8 mouse cellular contexts compared by ENCODE assay signal in the genomic region with DNA sequence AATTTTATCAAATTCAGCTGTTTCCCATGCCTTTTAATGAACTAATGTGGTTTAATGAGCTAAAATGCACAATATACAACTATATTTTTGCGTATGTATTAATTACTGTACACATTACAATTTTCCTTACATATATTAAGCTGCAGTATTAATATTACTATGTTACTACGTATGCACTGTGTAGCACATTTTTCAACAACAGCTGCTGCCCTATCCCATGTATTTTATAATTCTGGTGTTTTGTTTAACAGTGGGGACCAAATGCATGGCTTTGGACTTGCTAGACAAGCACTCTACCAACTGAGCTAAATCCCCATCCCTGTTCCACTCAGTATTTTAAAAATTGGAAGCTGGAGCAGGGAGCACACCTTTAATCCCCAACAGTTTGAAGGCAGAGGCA. TPM values are rescaled to one million over a fixed set of nuclear protein-coding genes. Genes with fewer than 3 reads are reported as not detected.
DNase-seq lines count a peak whose midpoint lies in the region; ATAC-seq and TF ChIP-seq lines count a peak whose summit lies in the region.

No protein-coding gene starts in this region.

- TF ChIP-seq EP300 in heart, postnatal 0 days (IDR thresholded peaks at IDR 0.05; ENCODE audit: low read depth): no peak

- H3K9me3 ChIP-seq in heart, postnatal 0 days (replicated peaks; ENCODE audit: control insufficient read depth, low read length): no peaks in the 10 kb centered on the region
- no peaks in the 10 kb centered on the region for H3K9me3 ChIP-seq in hindbrain, embryonic 14.5 days (ENCODE audit: control insufficient read depth, low read length)
- H3K9me3 ChIP-seq in midbrain, embryonic 13.5 days: no peaks in the 10 kb centered on the region

- no peak for TF ChIP-seq CTCF in heart, postnatal 0 days (IDR thresholded peaks at IDR 0.05; ENCODE audit: low read depth)
- no peak for TF ChIP-seq CTCF in brain, embryonic 14.5 days (IDR thresholded peaks at IDR 0.05; ENCODE audit: borderline replicate concordance, extremely low read depth, insufficient read depth, insufficient read length)

- TF ChIP-seq POLR2A in brain, embryonic 14.5 days (IDR thresholded peaks at IDR 0.05; ENCODE audit: borderline replicate concordance, extremely low read depth, insufficient read depth, insufficient read length, poor library complexity, severe bottlenecking): no peak

- peak overlapping the region; percentile 80 for H3K9ac ChIP-seq in heart, postnatal 0 days (replicated peaks; ENCODE audit: low read depth, low read length)
- H3K9ac ChIP-seq in hindbrain, embryonic 14.5 days: peak overlapping the region; percentile 71
- H3K9ac ChIP-seq in midbrain, embryonic 13.5 days (replicated peaks): peak overlapping the region; percentile 85; the same call in 1 of the 2 replicates

- H3K36me3 ChIP-seq in heart, postnatal 0 days (replicated peaks; ENCODE audit: control insufficient read depth, insufficient read depth, low read length): no peaks in the 10 kb centered on the region
- H3K36me3 ChIP-seq in hindbrain, embryonic 14.5 days (replicated peaks; ENCODE audit: control insufficient read depth, insufficient read depth): no peaks in the 10 kb centered on the region
- no peaks in the 10 kb centered on the region for H3K36me3 ChIP-seq in midbrain, embryonic 13.5 days

- H3K27me3 ChIP-seq in heart, postnatal 0 days (ENCODE audit: control insufficient read depth, insufficient read depth, low read length): no peaks in the 10 kb centered on the region
- no peaks in the 10 kb centered on the region for H3K27me3 ChIP-seq in hindbrain, embryonic 14.5 days (ENCODE audit: control insufficient read depth, insufficient read depth, low read length)
- H3K27me3 ChIP-seq in midbrain, embryonic 13.5 days: no peaks in the 10 kb centered on the region

- no peak for DNase-seq in heart, postnatal 0 days (ENCODE audit: low spot score)
- DNase-seq in heart, postnatal 14 days: no peak
- DNase-seq in brain, embryonic 14.5 days (ENCODE audit: low read depth): peak; percentile 5
- no peak for DNase-seq in hindbrain, embryonic 14.5 days (ENCODE audit: low spot score)
- DNase-seq in ovary, adult 18-20 months (ENCODE audit: low spot score): no peak
- no peak for DNase-seq in embryo, embryonic 9.5 days (ENCODE audit: extremely low spot score)
- no peak for DNase-seq in left cerebral cortex, adult 18-20 months (ENCODE audit: low spot score in 2 of 2)

- ATAC-seq in heart, postnatal 0 days (ENCODE audit: insufficient read depth, low read depth): no peak
- ATAC-seq in hindbrain, embryonic 14.5 days (ENCODE audit: low FRiP score): peak; percentile 44; the same call in 1 of the 2 replicates
- ATAC-seq in midbrain, embryonic 13.5 days: peak; percentile 41

- H3K4me3 ChIP-seq in heart, postnatal 0 days (ENCODE audit: low read depth, low read length): peak overlapping the region; percentile 73
- peak overlapping the region; percentile 81 for H3K4me3 ChIP-seq in hindbrain, embryonic 14.5 days (replicated peaks; ENCODE audit: low read length)
- H3K4me3 ChIP-seq in midbrain, embryonic 13.5 days (replicated peaks): peak overlapping the region; percentile 91

- no peak overlapping the region for H3K27ac ChIP-seq in heart, postnatal 0 days (ENCODE audit: low read depth)
- peak overlapping the region; percentile 79; the same call in 1 of the 2 replicates for H3K27ac ChIP-seq in hindbrain, embryonic 14.5 days
- H3K27ac ChIP-seq in midbrain, embryonic 13.5 days: peak overlapping the region; percentile 88

- intact Hi-C loops in heart, postnatal 14 days (cut with DNase I): loop anchor here (5.0 kb wide), 1 partner anchor 88 kb away; a partner anchor contains a TSS

- peak overlapping the region; percentile 92 for H3K4me2 ChIP-seq in heart, postnatal 0 days (ENCODE audit: low read depth, low read length)
- H3K4me2 ChIP-seq in hindbrain, embryonic 14.5 days (replicated peaks): peak overlapping the region; percentile 57
- H3K4me2 ChIP-seq in midbrain, embryonic 13.5 days (replicated peaks): peak overlapping the region; percentile 59

- no peaks in the 10 kb centered on the region for H3K4me1 ChIP-seq in heart, postnatal 0 days (ENCODE audit: control insufficient read depth, insufficient read depth)
- peaks cover 7% of the 10 kb centered on the region for H3K4me1 ChIP-seq in hindbrain, embryonic 14.5 days (replicated peaks; ENCODE audit: control insufficient read depth, insufficient read depth, low read length)
- H3K4me1 ChIP-seq in midbrain, embryonic 13.5 days (replicated peaks): peaks cover 18% of the 10 kb centered on the region

- WGBS in heart, postnatal 0 days: 46% methylated on average over 2 of the region's 2 CpGs
- WGBS in hindbrain, embryonic 14.5 days: 35% methylated on average over 2 of the region's 2 CpGs
- 42% methylated on average over 2 of the region's 2 CpGs for WGBS in midbrain, embryonic 13.5 days

RNA-seq across cellular contexts. Expression of a gene that starts 3.6 kb away (rescaled TPM):
- total RNA-seq in heart, postnatal 0 days (2014; rRNA removed; ENCODE audit: low replicate concordance): 22.2 and 23.7 TPM in 2 replicates
- polyA plus RNA-seq in heart, postnatal 0 days (2015; fragmentation: Nextera tagmentation; extraction: Ambion mirVana): 23.4 and 25.3 TPM in 2 replicates
- 10 to 100 TPM; 18.9 to 31.4 TPM for total RNA-seq in heart, postnatal 14 days (2021)
- 21.3 and 24.2 TPM in 2 replicates for polyA plus RNA-seq in brain, embryonic 14.5 days (2012; rRNA removed)
- polyA plus RNA-seq in hindbrain, embryonic 14.5 days (2014; fragmentation: Nextera tagmentation; extraction: Ambion mirVana): 34.4 and 41.8 TPM in 2 replicates
- 33.3 and 34.7 TPM in 2 replicates for polyA plus RNA-seq in midbrain, embryonic 13.5 days (2015; fragmentation: Nextera tagmentation; extraction: Ambion mirVana)
- total RNA-seq in left cerebral cortex, adult 18-20 months (2021): 10 to 100 TPM; 50.5 to 51.0 TPM
